Mouse (Mus musculus): ENCODE data around the gene Gm6121.
"Not testable (repeated sequence)": the region's sequence is repeated elsewhere in the genome, so short reads cannot be mapped to it uniquely, and the experiment has no call there.

The Gm6121 gene

GRCm38 (mm10) chrX:26935597-26935996, at the start of gene Gm6121:
Gene Gm6121 (minus strand): TSS chrX:26935697.
- not testable (repeated sequence) for DNase-seq (ENCODE audit: low spot score in 2 of 2)
